Mouse (Mus musculus) layer of hippocampus, postnatal 14 days (tissue): ENCODE measurements at regions not wholly inside any gene's neighbourhood (a gene's known extent, or its start where the extent isn't known, plus 50 kb on each side); places are given as distances from the start of the nearest gene placed in this dataset.

Experiments
- DNase-seq, 2 experiments: peaks; one replicate each; pipeline ENCODE4 v3.0.0; 2021 to 2022; ENCODE audit warnings: low spot score in 2 of 2, mixed read lengths in 1 of 2

GRCm38 (mm10) chr13:57365096-57365495, 469.3 kb upstream of the Trpc7 start:
- DNase-seq: no peak

GRCm38 (mm10) chr13:57364396-57364795, 468.6 kb upstream of the Trpc7 start:
- no peak for DNase-seq

- DNase-seq: no peak
These were observed 466.8 kb upstream of the Trpc7 start for GRCm38 (mm10) chr13:57362563-57362962.

- no peak for DNase-seq
These were observed 465.5 kb upstream of the Trpc7 start for GRCm38 (mm10) chr13:57361286-57361685.

- DNase-seq: no peak
These were observed 458.8 kb upstream of the Trpc7 start for GRCm38 (mm10) chr13:57354606-57355005.

GRCm38 (mm10) chr13:57353976-57354375, 458.2 kb upstream of the Trpc7 start:
- no peak for DNase-seq

- DNase-seq: no peak
These were observed 455.0 kb upstream of the Trpc7 start for GRCm38 (mm10) chr13:57350828-57351227.

- no peak for DNase-seq
These were observed 442.9 kb upstream of the Trpc7 start for GRCm38 (mm10) chr13:57338676-57339075.

GRCm38 (mm10) chr13:57336596-57336995, 440.8 kb upstream of the Trpc7 start:
- no peak for DNase-seq

GRCm38 (mm10) chr13:57332976-57333375, 437.2 kb upstream of the Trpc7 start:
- DNase-seq: no peak

- DNase-seq: no peak
These were observed 436.1 kb upstream of the Trpc7 start for GRCm38 (mm10) chr13:57331868-57332267.

GRCm38 (mm10) chr13:57325306-57325925, 429.6 kb upstream of the Trpc7 start:
- no peak for DNase-seq

GRCm38 (mm10) chr13:57316211-57317005, 420.6 kb upstream of the Trpc7 start:
- no peak for DNase-seq

- DNase-seq: no peak
These were observed 418.7 kb upstream of the Trpc7 start for GRCm38 (mm10) chr13:57314512-57314911.

GRCm38 (mm10) chr13:57313731-57314130, 417.9 kb upstream of the Trpc7 start:
- DNase-seq: no peak

GRCm38 (mm10) chr13:57311235-57311634, 415.4 kb upstream of the Trpc7 start:
- DNase-seq: no peak

GRCm38 (mm10) chr13:57309618-57310017, 413.8 kb upstream of the Trpc7 start:
- DNase-seq: no peak

GRCm38 (mm10) chr13:57307971-57308903, 412.4 kb upstream of the Trpc7 start:
- DNase-seq: no peak

- no peak for DNase-seq
These were observed 409.8 kb upstream of the Trpc7 start for GRCm38 (mm10) chr13:57305586-57305985.

- no peak for DNase-seq
These were observed 408.0 kb upstream of the Trpc7 start for GRCm38 (mm10) chr13:57303805-57304204.

- DNase-seq: peak; percentile 13 to 45
These were observed 396.1 kb upstream of the Trpc7 start for GRCm38 (mm10) chr13:57291737-57292490.
